Mouse (Mus musculus): ENCODE measurements around the gene Naxe.

- no peak for TF ChIP-seq CTCF (IDR thresholded peaks at IDR 0.05; ENCODE audit: extremely low read depth, insufficient read length, insufficient replicate concordance, low read depth, low read length)
- TF ChIP-seq POLR2A (IDR thresholded peaks at IDR 0.05; ENCODE audit: low read depth, low read length): no peak
Measured at GRCm38 (mm10) chr3:88084001-88084400, 25.7 kb upstream of the Naxe start.

Data from small intestine, adult 2 months (tissue).